Mouse (Mus musculus) bone marrow, adult 2 months (tissue): ENCODE measurements around the gene Vamp4.

Experiments
- CTCF ChIP-seq: fragments of 200-500 bp; IDR thresholded peaks from 2 replicates; pipeline ENCODE4 v1.5.1; 2011; ENCODE audit warnings: low read length, control low read depth; ENCODE audit not compliant: control insufficient read depth, insufficient read depth
- POLR2A ChIP-seq: fragments of 200-500 bp; IDR thresholded peaks from 2 replicates; pipeline ENCODE4 v1.6.1; 2011; ENCODE audit warnings: low read depth, mild to moderate bottlenecking, control low read depth, low read length, borderline replicate concordance; ENCODE audit not compliant: control insufficient read depth

- TF ChIP-seq CTCF (no peak), POLR2A (no peak)
Observed at GRCm38 (mm10) chr1:162548917-162549613, 21.2 kb upstream of the Vamp4 start.
